In the genomic region with DNA sequence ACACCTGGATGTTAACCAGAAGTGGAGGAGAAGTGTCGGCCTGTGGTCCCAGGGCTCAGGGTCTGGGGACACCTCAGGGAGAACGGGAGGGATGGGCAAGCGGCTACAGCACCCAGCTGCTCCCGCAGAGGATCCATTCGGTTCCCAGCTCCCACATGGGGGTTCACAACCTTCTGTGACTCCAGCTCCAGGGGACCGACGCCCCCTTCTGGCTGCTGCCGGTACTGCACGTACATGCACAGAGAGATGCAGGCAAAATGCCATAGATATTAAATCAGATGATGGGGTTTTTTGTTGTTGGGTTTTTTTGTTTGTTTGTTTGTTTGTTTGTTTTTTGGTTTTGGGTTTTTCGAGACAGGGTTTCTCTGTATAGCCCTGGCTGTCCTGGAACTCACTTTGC, we compare ENCODE assay signal across 1 mouse cellular context.
TF ChIP-seq lines count a peak whose summit lies in the region.

No protein-coding gene starts in this region.

TF ChIP-seq in MEL, 35 proteins besides CTCF, POLR2A, EP300 and RAD21 (continued from another document):
- TF ChIP-seq SMC3 (IDR thresholded peaks at IDR 0.05; ENCODE audit: low read depth, low read length): peak; percentile 23; the same call in 1 of the 2 replicates
TF ChIP-seq in MEL: peak in this region for 1.
